In genomic region chr15:96834862-96835261, GRCm38 (mm10) we compare ENCODE assay signal across 16 mouse cellular contexts.
"Had no signal": no experiment of that assay in that cellular context is flagged by ENCODE, and none has a peak within 500 bp of the region (broad histone marks: within the 10 kb centered on the region; RNA-seq: fewer than 3 reads in every experiment).

No protein-coding gene starts in this region.

- H3K27me3 ChIP-seq: limb, embryonic 15.5 days; liver, embryonic 12.5 days; neural tube, embryonic 13.5 days had no signal

- H3K27ac ChIP-seq: limb, embryonic 15.5 days; liver, embryonic 12.5 days; macrophage; neural tube, embryonic 13.5 days had no signal

- DNase-seq: kidney, adult 8-10 months; kidney, postnatal 4 days; left cerebral cortex, postnatal 4 days; lung, embryonic 14.5 days; lung, postnatal 10 days; retina, postnatal 1 day; right cerebral cortex, postnatal 4 days; thymus, adult 18-20 months; thymus, postnatal 14 days had no signal

- H3K4me3 ChIP-seq: limb, embryonic 15.5 days; liver, embryonic 12.5 days; megakaryocyte, embryonic 14.5 days; neural tube, embryonic 13.5 days had no signal

- H3K9ac ChIP-seq: limb, embryonic 15.5 days; liver, embryonic 12.5 days; lung, embryonic 14.5 days; neural tube, embryonic 13.5 days had no signal

- H3K9me3 ChIP-seq: limb, embryonic 15.5 days; liver, embryonic 12.5 days; neural tube, embryonic 13.5 days had no signal

- H3K36me3 ChIP-seq: limb, embryonic 15.5 days; liver, embryonic 12.5 days; neural tube, embryonic 13.5 days had no signal

- ATAC-seq: liver, embryonic 12.5 days; midbrain, embryonic 16.5 days had no signal

- H3K4me2 ChIP-seq: limb, embryonic 15.5 days; liver, embryonic 12.5 days; lung, embryonic 14.5 days; midbrain, embryonic 11.5 days; neural tube, embryonic 13.5 days had no signal

- H3K4me1 ChIP-seq: liver, embryonic 12.5 days; megakaryocyte, embryonic 14.5 days; neural tube, embryonic 13.5 days had no signal
